ENCODE assay signal across 19 mouse cellular contexts in genomic region chr10:108535922-108536321, GRCm38 (mm10).
A peak's percentile ranks its signal among the peaks of the same experiment; 100 is the strongest.
DNase-seq lines count a peak whose midpoint lies in the region; ATAC-seq and TF ChIP-seq lines count a peak whose summit lies in the region.
"Had no signal": no experiment of that assay in that cellular context is flagged by ENCODE, and none has a peak within 500 bp of the region (broad histone marks: within the 10 kb centered on the region; RNA-seq: fewer than 3 reads in every experiment).

No protein-coding gene starts in this region.

- no peak for TF ChIP-seq EP300 in heart, adult 2 months (IDR thresholded peaks at IDR 0.05; ENCODE audit: insufficient read depth, low read depth, low read length)

- no peaks in the 10 kb centered on the region for H3K36me3 ChIP-seq in heart, embryonic 13.5 days
- no peaks in the 10 kb centered on the region for H3K36me3 ChIP-seq in heart, adult 2 months (ENCODE audit: control insufficient read depth, insufficient read depth, low read length)
- H3K36me3 ChIP-seq in kidney, postnatal 0 days (ENCODE audit: insufficient read depth, low read length), result no peaks in the 10 kb centered on the region
- H3K36me3 ChIP-seq in small intestine, adult 2 months (ENCODE audit: control insufficient read depth, insufficient read depth, low read length), result no peaks in the 10 kb centered on the region
- H3K36me3 ChIP-seq: forebrain, embryonic 15.5 days; hindbrain, embryonic 15.5 days had no signal

- no peak overlapping the region for H3K4me2 ChIP-seq in heart, embryonic 13.5 days
- H3K4me2 ChIP-seq in kidney, postnatal 0 days (ENCODE audit: low read length), result no peak overlapping the region
- H3K4me2 ChIP-seq: forebrain, embryonic 15.5 days; hindbrain, embryonic 15.5 days; liver, embryonic 11.5 days had no signal

- H3K4me1 ChIP-seq in heart, embryonic 13.5 days, result peaks cover 45% of the 10 kb centered on the region
- peaks cover 1% of the 10 kb centered on the region; the same call in 1 of the 2 replicates for H3K4me1 ChIP-seq in heart, adult 2 months (ENCODE audit: control insufficient read depth, insufficient read depth, low read length)
- no peaks in the 10 kb centered on the region for H3K4me1 ChIP-seq in kidney, postnatal 0 days (replicated peaks; ENCODE audit: insufficient read depth, low read length)
- H3K4me1 ChIP-seq in small intestine, adult 2 months (ENCODE audit: control insufficient read depth, insufficient read depth, insufficient read length, low read length), result peaks cover 7% of the 10 kb centered on the region; the same call in 1 of the 2 replicates
- H3K4me1 ChIP-seq: forebrain, embryonic 15.5 days; hindbrain, embryonic 15.5 days had no signal

- intact Hi-C loops in heart, adult 2 months (cut with DNase I), result loop anchor here (5.0 kb wide), 4 partner anchors 89 to 734 kb away; no protein-coding TSS in a partner anchor
- intact Hi-C loops in left cerebral cortex, postnatal 25 days (cut with DNase I), result loop anchor here (5.0 to 10.0 kb wide), 2 partner anchors 79 to 231 kb away; no protein-coding TSS in a partner anchor

- H3K79me2 ChIP-seq in heart, adult 2 months (replicated peaks; ENCODE audit: control insufficient read depth, insufficient read depth, low read length), result no peaks in the 10 kb centered on the region

- WGBS in heart, embryonic 13.5 days, result 17% methylated on average over 5 of the region's 5 CpGs
- WGBS in heart, adult 2 months, result 32% methylated on average over 5 of the region's 5 CpGs
- WGBS in kidney, postnatal 0 days, result 42% methylated on average over 5 of the region's 5 CpGs
- 47% methylated on average over 5 of the region's 5 CpGs for WGBS in small intestine, adult 2 months

- H3K9ac ChIP-seq in heart, embryonic 13.5 days, result no peak overlapping the region
- H3K9ac ChIP-seq in heart, adult 2 months (ENCODE audit: low read depth, low read length), result no peak overlapping the region
- no peak overlapping the region for H3K9ac ChIP-seq in kidney, postnatal 0 days (ENCODE audit: low read depth, low read length)
- H3K9ac ChIP-seq: forebrain, embryonic 15.5 days; hindbrain, embryonic 15.5 days had no signal

- H3K27me3 ChIP-seq in heart, embryonic 13.5 days (replicated peaks), result no peaks in the 10 kb centered on the region
- no peaks in the 10 kb centered on the region for H3K27me3 ChIP-seq in heart, adult 2 months (ENCODE audit: control insufficient read depth, insufficient read depth, low read length)
- H3K27me3 ChIP-seq in kidney, postnatal 0 days (ENCODE audit: insufficient read depth, low read length), result no peaks in the 10 kb centered on the region
- H3K27me3 ChIP-seq in small intestine, adult 2 months (ENCODE audit: control insufficient read depth, insufficient read depth, low read length), result no peaks in the 10 kb centered on the region
- H3K27me3 ChIP-seq: forebrain, embryonic 15.5 days; hindbrain, embryonic 15.5 days had no signal

- no peak for DNase-seq in heart, adult 2 months
- peak; percentile 47 for DNase-seq in kidney, postnatal 0 days (ENCODE audit: low spot score)
- DNase-seq in kidney, postnatal 10 days, result no peak
- peak; percentile 44 for DNase-seq in NIH3T3 (ENCODE audit: low read depth)
- DNase-seq in gastrocnemius, adult 8-10 months (ENCODE audit: low spot score in 2 of 2), result no peak
- DNase-seq in left cerebral cortex, postnatal 25 days (ENCODE audit: low spot score in 2 of 2), result no peak
- DNase-seq: adrenal gland, adult 8-10 months; cerebellum, postnatal 10 days; kidney, adult 11 months; layer of hippocampus, postnatal 36 days; left cerebral cortex, postnatal 4 days; midbrain, embryonic 14.5 days; thymus, postnatal 25 days had no signal

- peak overlapping the region; percentile 81 for H3K27ac ChIP-seq in heart, embryonic 13.5 days (replicated peaks)
- no peak overlapping the region for H3K27ac ChIP-seq in heart, adult 2 months
- no peak overlapping the region for H3K27ac ChIP-seq in kidney, postnatal 0 days
- H3K27ac ChIP-seq in small intestine, adult 2 months (ENCODE audit: insufficient read depth, low read depth, low read length), result 0 out of 2 replicates have a peak overlapping the region, but pooled peaks have one; percentile 55
- H3K27ac ChIP-seq: forebrain, embryonic 15.5 days; hindbrain, embryonic 15.5 days had no signal

- no peak for TF ChIP-seq POLR2A in heart, adult 2 months (IDR thresholded peaks at IDR 0.05; ENCODE audit: insufficient read depth, low read depth, low read length)
- no peak for TF ChIP-seq POLR2A in small intestine, adult 2 months (IDR thresholded peaks at IDR 0.05; ENCODE audit: low read depth, low read length)

- H3K9me3 ChIP-seq in heart, embryonic 13.5 days, result no peaks in the 10 kb centered on the region
- no peaks in the 10 kb centered on the region for H3K9me3 ChIP-seq in kidney, postnatal 0 days (replicated peaks; ENCODE audit: low read length)
- H3K9me3 ChIP-seq: forebrain, embryonic 15.5 days; hindbrain, embryonic 15.5 days had no signal

- ATAC-seq in heart, embryonic 13.5 days (ENCODE audit: extremely low read depth, insufficient number of reproducible peaks, low FRiP score, low TSS enrichment), result no peak
- no peak for ATAC-seq in kidney, postnatal 0 days (replicated peaks; ENCODE audit: low FRiP score, low read depth)
- ATAC-seq: forebrain, embryonic 15.5 days had no signal

- no peak overlapping the region for H3K4me3 ChIP-seq in heart, embryonic 13.5 days
- no peak overlapping the region for H3K4me3 ChIP-seq in heart, adult 2 months
- no peak overlapping the region for H3K4me3 ChIP-seq in kidney, postnatal 0 days (replicated peaks; ENCODE audit: low read depth, low read length)
- H3K4me3 ChIP-seq in small intestine, adult 2 months (ENCODE audit: low read depth, low read length), result no peak overlapping the region
- H3K4me3 ChIP-seq: forebrain, embryonic 15.5 days; hindbrain, embryonic 15.5 days; myocyte had no signal

- TF ChIP-seq CTCF in heart, adult 2 months (IDR thresholded peaks at IDR 0.05), result no peak
- no peak for TF ChIP-seq CTCF in kidney, postnatal 0 days (IDR thresholded peaks at IDR 0.05; ENCODE audit: low read depth)
- TF ChIP-seq CTCF in small intestine, adult 2 months (IDR thresholded peaks at IDR 0.05; ENCODE audit: extremely low read depth, insufficient read length, insufficient replicate concordance, low read depth, low read length), result no peak

Comparison
In these comparisons a context has a peak if more than half of its experiments do, and no peak if none do; other contexts are left out.
1. H3K27ac ChIP-seq: peak in heart, embryonic 13.5 days (single experiment) and small intestine, adult 2 months (single experiment); none in heart, adult 2 months (single experiment) and kidney, postnatal 0 days (single experiment).
2. DNase-seq: peak in kidney, postnatal 0 days (single experiment) and NIH3T3 (single experiment); none in heart, adult 2 months (0 of 2), kidney, postnatal 10 days (single experiment), gastrocnemius, adult 8-10 months (0 of 2) and left cerebral cortex, postnatal 25 days (0 of 2).